Mouse (Mus musculus) limb, embryonic 11.5 days (tissue): ENCODE data around the gene Oprd1. TPM values are rescaled to one million over a fixed set of nuclear protein-coding genes. Genes with fewer than 3 reads are reported as not detected.
A peak's percentile ranks its signal among the peaks of the same experiment; 100 is the strongest.

Experiments
- ATAC-seq: fragments of 200-750 bp; cut with Nextera tagmentation; 2 replicates; pipeline ENCODE4 v1.8.0; 2017; ENCODE audit warnings: low read depth; ENCODE audit not compliant: insufficient number of reproducible peaks, low FRiP score, low TSS enrichment
- DNase-seq: peaks from one replicate; pipeline ENCODE4 v3.0.0-alpha.2; 2015; ENCODE audit warnings: low spot score
- H3K27ac ChIP-seq: fragments of 300-500 bp; sonication (generic); replicated peaks from 2 replicates; pipeline ENCODE4 v1.5.1; 2014; ENCODE audit warnings: low read depth, mild to moderate bottlenecking, low read length
- H3K27me3 ChIP-seq: fragments of 300-500 bp; sonication (generic); 2 replicates; pipeline ENCODE4 v1.6.1; 2014; ENCODE audit warnings: mild to moderate bottlenecking, low read length, mixed read lengths; ENCODE audit not compliant: control insufficient read depth, insufficient read depth
- H3K36me3 ChIP-seq: fragments of 300-500 bp; sonication (generic); 2 replicates; pipeline ENCODE4 v1.6.1; 2014; ENCODE audit warnings: mild to moderate bottlenecking, low read length, moderate library complexity, mixed read lengths; ENCODE audit not compliant: control insufficient read depth, insufficient read depth
- H3K4me1 ChIP-seq: fragments of 300-500 bp; sonication (generic); 2 replicates; pipeline ENCODE4 v1.6.1; 2014; ENCODE audit warnings: low read length, mixed read lengths; ENCODE audit not compliant: control insufficient read depth, insufficient read depth
- H3K4me2 ChIP-seq: fragments of 300-500 bp; sonication (generic); 2 replicates; pipeline ENCODE4 v1.6.1; 2014; ENCODE audit warnings: low read depth, mild to moderate bottlenecking, moderate library complexity; ENCODE audit not compliant: severe bottlenecking
- H3K4me3 ChIP-seq: fragments of 300-500 bp; sonication (generic); 2 replicates; pipeline ENCODE4 v1.5.1; 2014; ENCODE audit warnings: low read depth, low read length
- H3K9ac ChIP-seq: fragments of 300-500 bp; sonication (generic); 2 replicates; pipeline ENCODE4 v1.6.1; 2014; ENCODE audit warnings: mild to moderate bottlenecking, low read length
- H3K9me3 ChIP-seq: fragments of 300-500 bp; sonication (generic); 2 replicates; pipeline ENCODE4 v1.6.1; 2016; ENCODE audit warnings: low read length; ENCODE audit not compliant: control insufficient read depth
- WGBS: fragments of 180-500 bp; shearing (Covaris S2); extraction: QIAGEN DNeasy Blood & Tissue Kit; methylation state at CpG from one replicate; pipeline ENCODE4 v1.1.7; 2014; 5-methylcytosine and 5-hydroxymethylcytosine counted together
- polyA plus RNA-seq: library from polyadenylated mRNA; unstranded; fragments of >200 nt; fragmentation: Nextera tagmentation; extraction: Ambion mirVana; gene quantifications from 2 replicates; pipeline ENCODE4 v1.2.1, GENCODE M21; 2014

Gene Oprd1
- polyA plus RNA-seq, 1 experiment from 2014 or later = 0.09 TPM

DNA sequence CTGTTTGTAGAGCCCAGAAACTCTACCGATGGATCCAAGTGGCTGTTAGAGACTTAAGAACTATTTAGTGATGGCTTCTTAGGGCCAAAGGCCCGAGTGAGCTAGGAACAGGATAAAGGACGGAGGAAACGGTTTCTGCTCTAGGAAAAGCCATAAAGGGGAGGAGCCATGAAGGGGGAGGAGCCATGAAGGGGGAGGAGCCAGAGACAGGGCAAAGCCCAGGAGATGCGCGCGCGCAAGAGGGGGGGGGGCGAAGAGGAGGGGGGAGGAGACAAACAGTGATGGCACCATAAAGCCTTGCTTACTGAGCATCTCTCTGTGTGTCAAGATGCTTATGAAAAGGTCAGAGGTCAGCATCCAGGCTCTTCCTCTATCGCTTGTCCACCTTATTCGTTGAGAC lies 13.6 kb downstream of the Oprd1 start:
- Histone ChIP-seq H3K27ac (no peak overlapping the region), H3K36me3 (no peaks in the 10 kb centered on the region), H3K4me2 (no peak overlapping the region), H3K4me3 (no peak overlapping the region), H3K27me3 (no peaks in the 10 kb centered on the region), H3K9me3 (no peaks in the 10 kb centered on the region), H3K4me1 (no peaks in the 10 kb centered on the region), H3K9ac (no peak overlapping the region)
- DNase-seq = no peak
- 78% methylated on average over 11 of the region's 11 CpGs for WGBS
- no peak for ATAC-seq

DNA sequence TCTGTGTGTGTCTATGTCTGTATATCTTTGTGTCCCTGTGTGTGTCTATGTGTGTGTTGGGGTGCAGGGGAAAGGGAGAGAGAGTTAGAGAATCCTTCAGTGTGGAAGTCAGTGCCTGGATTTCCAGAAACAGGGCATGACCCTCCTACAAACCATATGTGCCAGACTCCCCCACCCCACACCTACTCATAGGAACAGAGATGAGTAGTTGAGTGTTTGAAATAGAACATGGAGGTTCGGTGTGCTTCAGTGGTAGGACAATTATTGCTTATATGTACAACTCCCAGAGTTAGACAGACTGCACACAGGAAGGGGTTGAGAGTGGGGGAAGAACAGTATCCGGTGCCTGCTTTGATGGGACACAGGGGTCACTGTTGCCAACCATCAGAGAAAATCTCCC lies 14.2 kb downstream of the Oprd1 start:
- DNase-seq (no peak), ATAC-seq (no peak)
- no peak overlapping the region for H3K9ac ChIP-seq
- H3K4me2 ChIP-seq = no peak overlapping the region
- H3K27me3 ChIP-seq = no peaks in the 10 kb centered on the region
- H3K9me3 ChIP-seq = no peaks in the 10 kb centered on the region
- no peak overlapping the region for H3K4me3 ChIP-seq
- WGBS = 93% methylated on average over 2 of the region's 2 CpGs
- no peaks in the 10 kb centered on the region for H3K36me3 ChIP-seq
- no peaks in the 10 kb centered on the region for H3K4me1 ChIP-seq
- no peak overlapping the region for H3K27ac ChIP-seq

DNA sequence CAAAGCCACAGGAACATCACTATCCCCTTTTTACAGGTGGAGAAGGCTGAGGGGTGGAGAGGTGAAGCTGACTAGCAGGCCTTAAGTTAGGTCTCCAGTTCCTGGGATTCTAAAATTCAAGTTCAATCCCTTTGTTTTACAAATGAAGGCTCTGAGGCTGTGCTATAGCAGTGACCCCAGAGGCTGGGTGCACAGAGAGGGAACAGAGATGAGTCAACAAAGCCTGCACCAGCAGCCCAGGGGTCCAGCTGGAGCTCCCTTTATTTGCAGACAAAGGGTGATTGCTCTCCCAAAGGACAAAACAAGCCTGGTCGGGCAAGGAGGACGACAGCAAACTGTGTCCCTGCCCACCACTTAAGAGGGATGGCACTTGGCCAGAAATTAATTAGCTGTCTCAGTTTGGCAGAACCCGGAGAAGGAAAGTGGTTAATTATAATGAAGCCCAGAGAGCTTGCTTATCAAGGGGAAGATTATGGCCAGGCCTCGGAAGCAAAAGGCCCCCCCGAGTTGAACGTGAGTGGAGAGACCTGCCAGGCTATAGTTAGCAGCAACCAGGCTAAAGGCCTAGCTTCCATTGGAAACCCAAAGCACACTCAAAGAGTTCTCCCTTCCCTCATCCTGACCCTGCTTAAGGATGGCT lies 15.2 kb downstream of the Oprd1 start:
- Histone ChIP-seq H3K9me3 (no peaks in the 10 kb centered on the region), H3K36me3 (no peaks in the 10 kb centered on the region), H3K27ac (no peak overlapping the region), H3K27me3 (no peaks in the 10 kb centered on the region), H3K4me3 (no peak overlapping the region), H3K9ac (no peak overlapping the region), H3K4me1 (no peaks in the 10 kb centered on the region), H3K4me2 (no peak overlapping the region)
- 43% methylated on average over 6 of the region's 6 CpGs for WGBS
- no peak for DNase-seq
- no peak for ATAC-seq

DNA sequence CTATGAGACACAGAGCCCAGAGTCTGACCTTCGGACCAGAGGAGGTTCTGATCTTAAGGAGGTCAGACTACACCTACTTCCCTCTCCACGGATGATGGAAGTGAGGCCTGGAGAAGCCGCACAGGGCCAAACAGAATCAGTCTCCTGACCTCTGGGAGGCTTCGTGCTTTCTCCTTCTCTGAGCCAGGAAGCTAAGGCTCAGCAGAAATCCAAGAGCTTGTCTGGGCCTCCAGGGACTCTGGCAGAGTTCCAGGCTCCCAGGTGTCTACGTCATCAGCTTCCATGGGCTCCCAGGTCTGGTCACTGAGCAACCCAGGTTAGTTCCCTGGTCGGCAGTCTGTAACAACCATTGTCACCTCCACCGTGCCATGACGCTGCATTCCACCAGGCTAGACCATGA lies 17.2 kb downstream of the Oprd1 start:
- H3K27ac ChIP-seq = no peak overlapping the region
- 87% methylated on average over 8 of the region's 8 CpGs for WGBS
- no peaks in the 10 kb centered on the region for H3K4me1 ChIP-seq
- no peak overlapping the region for H3K9ac ChIP-seq
- no peak overlapping the region for H3K4me3 ChIP-seq
- no peaks in the 10 kb centered on the region for H3K36me3 ChIP-seq
- ATAC-seq = no peak
- DNase-seq = no peak
- H3K27me3 ChIP-seq = no peaks in the 10 kb centered on the region
- H3K9me3 ChIP-seq = no peaks in the 10 kb centered on the region
- no peak overlapping the region for H3K4me2 ChIP-seq

GRCm38 (mm10) chr4:132123166-132123565 lies 21.1 kb downstream of the Oprd1 start:
- Histone ChIP-seq H3K9me3 (no peaks in the 10 kb centered on the region), H3K9ac (no peak overlapping the region), H3K4me3 (no peak overlapping the region), H3K27ac (no peak overlapping the region), H3K36me3 (no peaks in the 10 kb centered on the region), H3K27me3 (no peaks in the 10 kb centered on the region), H3K4me1 (no peaks in the 10 kb centered on the region), H3K4me2 (no peak overlapping the region)
- WGBS = 81% methylated on average over 1 of the region's 1 CpGs
- DNase-seq (no peak), ATAC-seq (no peak)

DNA sequence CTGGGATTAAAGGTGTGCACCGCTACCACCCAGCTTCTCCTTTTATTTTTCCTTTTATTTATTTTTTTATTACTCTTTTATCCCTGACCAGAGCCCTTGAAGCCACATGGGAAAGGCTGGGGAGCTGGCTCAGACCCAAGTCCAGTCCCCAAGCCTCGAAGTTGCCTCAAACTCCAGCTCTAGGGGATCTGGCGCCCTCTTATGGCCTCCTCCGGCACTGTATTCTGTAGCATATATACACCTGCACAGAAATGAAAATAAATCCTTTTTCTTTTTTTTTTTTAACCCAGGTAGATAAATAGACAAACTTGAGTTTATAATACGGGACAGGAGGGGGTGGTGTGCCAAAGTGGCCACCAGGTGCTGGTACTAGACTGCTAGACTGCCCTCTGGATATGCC lies 22.6 kb downstream of the Oprd1 start:
- Histone ChIP-seq H3K27me3 (no peaks in the 10 kb centered on the region), H3K36me3 (no peaks in the 10 kb centered on the region), H3K9ac (no peak overlapping the region), H3K4me1 (no peaks in the 10 kb centered on the region), H3K27ac (no peak overlapping the region), H3K9me3 (no peaks in the 10 kb centered on the region), H3K4me3 (no peak overlapping the region), H3K4me2 (no peak overlapping the region)
- WGBS = 79% methylated on average over 5 of the region's 5 CpGs
- DNase-seq (no peak), ATAC-seq (no peak)

DNA sequence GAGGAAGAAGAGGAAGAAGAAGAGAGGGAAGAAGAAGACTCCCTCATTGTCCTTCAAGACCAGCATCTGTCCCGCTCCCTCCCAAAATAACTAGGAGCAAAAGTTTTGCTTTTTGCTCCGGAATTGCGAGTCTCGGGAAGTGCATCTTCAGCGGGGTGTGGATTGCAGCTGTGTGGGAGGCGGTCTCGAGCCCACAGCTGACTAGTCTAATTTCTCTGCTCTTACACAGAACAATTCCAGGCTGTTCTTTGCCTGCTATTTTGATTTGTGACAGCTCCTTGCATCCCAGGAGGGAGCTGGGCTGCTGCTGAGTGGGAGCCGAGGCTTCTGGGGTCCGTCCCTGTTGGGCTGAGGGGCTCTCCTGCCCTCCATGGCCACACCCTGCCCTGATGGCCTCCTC lies 24.7 kb downstream of the Oprd1 start:
- no peaks in the 10 kb centered on the region for H3K27me3 ChIP-seq
- no peak overlapping the region for H3K4me2 ChIP-seq
- no peaks in the 10 kb centered on the region for H3K36me3 ChIP-seq
- H3K9ac ChIP-seq = no peak overlapping the region
- H3K27ac ChIP-seq = no peak overlapping the region
- WGBS = 65% methylated on average over 9 of the region's 9 CpGs
- ATAC-seq (no peak), DNase-seq (no peak)
- H3K4me3 ChIP-seq = no peak overlapping the region
- H3K9me3 ChIP-seq = no peaks in the 10 kb centered on the region
- H3K4me1 ChIP-seq = no peaks in the 10 kb centered on the region

GRCm38 (mm10) chr4:132116315-132116714 lies 28.0 kb downstream of the Oprd1 start:
- no peak overlapping the region for H3K4me3 ChIP-seq
- no peak for ATAC-seq
- no peaks in the 10 kb centered on the region for H3K27me3 ChIP-seq
- DNase-seq = no peak
- H3K27ac ChIP-seq = no peak overlapping the region
- H3K9me3 ChIP-seq = no peaks in the 10 kb centered on the region
- H3K4me2 ChIP-seq = no peak overlapping the region
- 52% methylated on average over 4 of the region's 4 CpGs for WGBS
- H3K4me1 ChIP-seq = no peaks in the 10 kb centered on the region
- H3K9ac ChIP-seq = no peak overlapping the region
- H3K36me3 ChIP-seq = no peaks in the 10 kb centered on the region

DNA sequence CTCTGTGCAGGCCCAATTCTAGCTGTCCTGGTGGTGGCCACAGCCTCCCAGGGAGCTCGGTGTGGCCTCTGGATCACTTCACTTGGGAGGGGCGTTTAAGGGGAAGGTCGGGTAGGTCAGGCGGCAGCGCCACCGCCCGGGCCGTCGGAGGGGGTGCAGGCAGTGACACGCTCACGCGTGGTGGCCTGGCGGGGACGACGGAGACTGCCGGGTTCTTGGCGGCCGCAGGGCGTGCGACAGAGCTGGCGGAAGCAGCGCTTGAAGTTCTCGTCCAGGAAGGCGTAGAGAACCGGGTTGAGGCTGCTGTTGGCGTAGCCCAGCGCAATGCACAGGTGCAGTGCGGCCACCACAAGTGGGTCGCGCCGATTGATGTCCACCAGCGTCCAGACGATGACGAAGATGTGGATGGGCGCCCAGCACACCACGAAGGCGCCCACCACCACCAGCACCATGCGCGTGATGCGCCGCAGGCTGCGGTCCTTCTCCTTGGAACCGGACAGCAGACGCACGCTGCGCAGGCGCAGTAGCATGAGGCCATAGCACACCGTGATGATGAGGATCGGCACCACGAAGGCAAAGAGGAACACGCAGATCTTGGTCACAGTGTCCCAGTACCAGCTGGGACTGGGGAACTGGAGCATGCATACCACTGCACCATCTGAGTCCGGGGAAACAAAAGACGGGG lies 30.7 kb downstream of the Oprd1 start:
- Histone ChIP-seq H3K27me3 (no peaks in the 10 kb centered on the region), H3K36me3 (no peaks in the 10 kb centered on the region), H3K27ac (no peak overlapping the region), H3K9ac (no peak overlapping the region), H3K4me2 (peak overlapping the region; percentile 37), H3K9me3 (no peaks in the 10 kb centered on the region), H3K4me3 (peak overlapping the region; percentile 12), H3K4me1 (no peaks in the 10 kb centered on the region)
- WGBS = 37% methylated on average over 51 of the region's 53 CpGs
- DNase-seq (peak; percentile 28), ATAC-seq (no peak)
